Mouse (Mus musculus) mouse trophoblast stem cell (cell line): ENCODE data around the gene Crls1.

ENCODE experiments used
- in situ Hi-C, 2 experiments: fragments of 300-500 bp; cut with MseI, MboI; formaldehyde crosslinking; loops; 2 replicates in 1 of 2; 3 replicates in 1 of 2; pipeline ENCODE4 v1.15.1; 2025

Gene Crls1

DNA sequence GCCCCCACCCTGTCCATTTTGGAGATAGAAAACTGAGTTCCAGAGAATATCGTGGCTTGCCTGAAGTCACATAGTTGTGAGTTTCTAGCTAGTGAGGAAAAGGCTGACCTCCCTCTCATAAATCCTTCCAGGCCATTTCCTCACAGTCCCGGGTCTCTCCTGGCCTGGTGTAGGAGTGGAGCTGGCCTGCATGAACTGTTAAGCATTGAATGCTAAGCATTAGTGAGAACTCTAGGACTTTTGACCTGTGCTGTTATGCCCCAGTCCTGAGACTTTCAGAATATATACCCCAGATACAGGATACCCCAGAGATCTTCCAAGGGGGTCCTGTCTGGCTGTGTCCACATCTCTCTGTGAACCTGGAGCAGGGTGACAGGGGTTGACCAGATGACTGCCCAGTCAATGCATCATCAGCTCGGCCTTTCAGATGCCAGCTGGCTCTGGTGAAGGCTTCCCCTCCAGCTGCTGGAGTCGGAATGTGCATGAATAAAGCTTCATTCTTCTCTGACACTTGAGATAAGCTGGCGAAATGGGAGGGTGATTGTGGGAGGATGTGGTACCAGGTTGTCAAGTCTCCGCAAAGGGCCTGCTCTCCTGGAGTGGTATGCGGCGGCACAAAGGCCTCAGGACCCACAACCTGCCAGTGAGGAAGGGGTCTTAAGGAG is 38.0 kb downstream of the Crls1 start:
- in situ Hi-C loops = no loop called here

DNA sequence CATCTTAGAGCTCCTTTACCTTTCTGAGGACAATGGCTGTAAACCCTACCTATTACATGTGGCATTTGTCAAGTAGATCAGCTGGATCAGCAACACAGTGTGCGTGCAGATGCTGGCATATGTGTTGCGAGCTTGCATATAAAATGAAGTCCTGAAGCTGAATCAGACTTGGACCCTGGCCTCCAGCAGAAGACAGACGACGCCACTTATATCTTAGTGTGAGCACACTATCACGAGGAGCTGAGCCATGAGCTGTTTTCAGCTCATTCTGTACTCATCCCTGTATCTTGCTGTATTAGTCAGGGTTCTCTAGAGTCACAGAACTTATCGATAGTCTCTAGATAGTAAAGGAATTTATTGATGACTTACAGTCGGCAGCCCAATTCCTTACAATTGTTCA is 38.8 kb downstream of the Crls1 start:
- in situ Hi-C loops = no loop called here

DNA sequence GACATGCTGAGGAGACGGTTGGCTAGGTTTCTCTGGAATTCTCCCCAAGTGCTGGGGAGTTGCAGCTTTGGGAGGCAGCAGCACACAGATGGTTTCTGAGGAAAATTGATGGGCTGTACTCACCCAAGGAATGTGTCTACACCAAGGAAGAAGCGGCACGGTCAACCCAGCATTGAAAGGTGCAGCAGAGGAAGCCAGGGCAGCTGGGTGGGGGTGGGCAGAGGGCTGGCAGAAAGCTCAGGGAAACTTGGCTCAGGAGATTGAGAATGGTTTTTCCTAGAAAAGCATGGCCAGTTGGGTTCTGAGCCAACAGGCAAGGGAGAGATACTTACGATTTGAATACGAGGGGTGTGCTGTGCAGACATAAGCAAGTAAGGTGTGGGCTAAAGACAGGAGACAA is 47.4 kb downstream of the Crls1 start:
- in situ Hi-C loops = no loop called here

DNA sequence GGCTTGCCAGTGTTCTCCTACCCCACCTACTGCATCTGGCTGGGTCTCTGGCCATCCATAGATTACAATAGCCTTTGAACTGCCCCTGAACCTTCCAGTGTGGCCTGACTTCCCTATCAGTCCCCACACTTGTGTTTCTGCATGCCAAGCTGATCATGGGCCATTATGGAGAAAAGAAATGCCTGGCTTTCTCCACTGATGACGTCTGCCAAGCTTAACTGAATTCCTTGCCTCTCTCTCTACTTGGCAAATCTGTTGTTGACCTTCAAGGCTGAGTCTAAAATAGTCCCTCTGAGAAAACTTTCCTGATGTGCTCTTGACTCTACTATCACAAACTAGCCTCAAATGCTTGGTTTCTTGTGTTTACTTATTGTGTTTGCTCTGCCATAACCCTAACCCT is 51.7 kb downstream of the Crls1 start:
- in situ Hi-C loops = no loop called here

DNA sequence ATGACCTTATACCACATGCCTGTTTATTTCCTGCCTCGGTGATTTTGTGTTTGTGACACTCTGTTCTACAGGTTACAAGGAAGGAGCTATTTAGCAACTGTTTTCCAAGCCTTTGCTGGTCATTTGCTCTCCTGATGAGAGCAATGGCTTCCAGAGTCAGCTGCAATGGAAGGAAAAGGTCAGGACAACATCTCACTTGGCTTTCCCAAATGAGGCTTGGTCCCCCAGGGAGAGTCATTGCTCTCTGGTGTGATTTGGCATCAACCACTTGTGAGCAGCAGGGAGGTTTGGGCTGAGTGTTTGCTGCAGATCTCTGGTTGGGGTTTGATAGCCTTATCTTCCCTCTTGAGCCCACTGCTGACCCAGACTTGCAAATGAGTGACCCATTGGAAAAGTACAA is 54.1 kb downstream of the Crls1 start:
- in situ Hi-C loops = loop anchor here in 1 of 2 experiments (10.0 kb wide), 1 partner anchor 56 kb away; the partner anchor contains the start of gene Crls1

DNA sequence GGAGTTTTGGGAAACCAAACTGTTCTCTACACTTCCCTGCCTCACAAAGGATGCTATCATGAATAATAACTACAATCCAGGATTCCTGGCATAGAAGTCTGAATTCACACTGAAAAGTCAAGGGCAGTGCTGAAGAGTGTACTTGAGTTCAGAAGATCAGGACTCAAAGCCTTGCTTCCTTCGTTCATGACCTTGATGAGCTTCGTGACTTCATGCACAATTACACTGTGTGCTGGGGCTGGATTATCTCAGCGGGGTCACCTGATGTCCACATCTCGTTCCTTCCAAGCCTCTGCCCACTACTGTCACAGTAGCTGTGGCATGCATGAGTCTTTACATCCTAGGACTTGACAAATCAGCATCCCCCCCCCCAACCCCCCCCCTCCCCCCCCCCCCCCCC is 55.2 kb downstream of the Crls1 start:
- in situ Hi-C loops = loop anchor here in 1 of 2 experiments (10.0 kb wide), 1 partner anchor 57 kb away; the partner anchor contains the start of gene Crls1

DNA sequence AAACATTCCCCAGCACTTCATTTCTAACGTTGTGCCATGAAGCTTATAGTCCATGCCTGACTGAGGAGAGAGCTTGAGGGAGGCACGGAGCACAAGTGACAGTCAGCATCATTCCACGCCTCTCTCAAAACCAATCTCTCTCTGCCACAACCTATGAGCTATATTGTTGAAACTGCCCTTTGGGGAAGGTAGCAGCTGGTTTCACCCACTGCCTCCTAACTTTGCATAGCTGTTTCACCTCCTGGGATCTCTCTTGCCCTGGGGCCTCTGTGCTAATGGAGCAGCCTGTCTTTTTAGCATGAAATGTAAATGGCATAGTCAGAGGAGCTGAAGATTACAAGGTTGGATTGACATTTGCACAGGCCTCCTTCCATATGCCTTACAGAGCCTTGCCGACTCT is 55.6 kb downstream of the Crls1 start:
- in situ Hi-C loops = loop anchor here in 1 of 2 experiments (10.0 kb wide), 1 partner anchor 57 kb away; the partner anchor contains the start of gene Crls1

DNA sequence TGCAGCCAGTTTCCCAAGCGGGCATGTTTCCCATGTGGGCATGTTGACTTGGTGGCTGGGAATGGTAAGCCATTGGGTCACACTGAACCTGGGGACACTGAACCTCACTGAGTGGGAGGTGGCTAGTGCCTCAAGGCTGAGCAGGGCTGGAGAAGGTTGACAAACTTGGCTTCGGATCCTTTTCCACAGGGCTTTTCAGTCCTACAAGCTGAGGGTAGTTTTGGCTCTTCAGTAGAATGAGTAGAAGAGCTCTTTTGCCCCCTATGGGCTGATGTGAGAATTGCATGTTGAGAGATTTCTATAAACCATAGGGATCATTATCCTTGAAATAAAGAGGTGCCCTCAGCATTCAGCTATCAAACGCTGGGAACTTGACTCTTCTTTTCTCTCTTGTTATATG is 57.0 kb downstream of the Crls1 start:
- in situ Hi-C loops = loop anchor here in 1 of 2 experiments (10.0 kb wide), 1 partner anchor 59 kb away; the partner anchor contains the start of gene Crls1

DNA sequence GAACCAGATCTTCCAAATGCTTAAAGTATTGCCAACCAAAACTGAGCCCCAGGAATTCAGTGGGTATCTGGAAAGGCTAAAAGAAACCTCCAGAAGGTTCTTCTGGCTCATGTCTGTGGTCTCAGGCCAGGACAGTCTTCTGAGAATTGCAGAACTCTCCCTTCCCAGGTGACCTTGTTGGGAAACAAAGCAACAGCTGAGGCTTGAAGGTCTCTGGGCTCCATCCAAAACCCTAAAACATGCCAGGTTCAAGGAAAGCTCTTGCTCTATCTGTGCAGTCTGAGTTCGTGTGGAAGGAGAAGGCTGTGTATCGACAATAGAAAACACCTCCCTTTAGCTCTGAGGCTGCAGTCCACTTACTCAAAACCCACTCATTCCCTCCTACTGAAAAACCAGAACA is 58.5 kb downstream of the Crls1 start:
- in situ Hi-C loops = loop anchor here in 1 of 2 experiments (10.0 kb wide), 1 partner anchor 60 kb away; the partner anchor contains the start of gene Crls1

DNA sequence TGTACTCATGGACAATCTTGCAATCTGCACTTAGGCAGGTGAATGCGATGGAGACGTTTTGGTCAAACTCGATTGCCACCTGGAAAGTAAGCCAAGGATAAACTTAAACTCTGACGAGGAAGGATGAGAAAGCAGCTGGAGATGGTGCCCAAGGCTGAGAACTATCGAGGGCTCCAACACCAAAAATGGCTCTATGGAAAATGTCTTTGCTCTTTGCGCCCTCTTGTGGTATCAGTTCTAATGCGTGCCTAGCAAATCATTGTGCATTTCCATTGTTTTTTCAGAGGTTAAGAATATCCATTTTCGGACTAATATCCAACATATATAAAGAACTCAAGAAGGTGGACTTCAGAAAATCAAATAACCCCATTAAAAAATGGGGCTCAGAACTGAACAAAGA is 60.3 kb downstream of the Crls1 start:
- in situ Hi-C loops = loop anchor here in 1 of 2 experiments (10.0 kb wide), 1 partner anchor 62 kb away; the partner anchor contains the start of gene Crls1

DNA sequence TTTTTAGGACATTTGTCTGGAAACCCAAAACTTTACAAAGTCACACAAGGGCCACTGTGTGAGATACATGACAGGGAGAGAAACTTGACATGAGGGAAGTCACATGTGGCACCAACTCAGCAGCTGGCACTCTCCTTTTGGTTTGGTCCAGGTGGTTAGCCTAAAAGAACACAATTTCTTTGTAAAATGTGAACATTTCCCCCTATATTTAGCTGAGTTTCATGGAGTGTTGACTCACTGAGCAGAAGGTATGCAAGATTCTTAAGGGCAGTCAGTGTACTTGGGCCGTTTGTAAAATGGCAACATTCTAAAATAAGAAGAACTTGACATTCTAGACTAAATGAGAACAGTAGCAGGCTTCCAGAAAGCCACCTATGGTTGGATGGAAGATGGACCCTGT is 68.3 kb downstream of the Crls1 start:
- in situ Hi-C loops = no loop called here
